Mouse (Mus musculus): ENCODE results near the gene Selenof. TPM values are rescaled to one million over a fixed set of nuclear protein-coding genes. Genes with fewer than 3 reads are reported as not detected.
A peak's percentile ranks its signal among the peaks of the same experiment; 100 is the strongest.

Selenof gene
- 100 to 1,000 TPM; 272 to 276 TPM for total RNA-seq (2021)
- long read RNA-seq, experiment 1, transcript Selenof-201 (5 exons, 1,514 nt), result major isoform, 140 of 147 reads
- long read RNA-seq, experiment 1, partial matches to known transcripts, result 5 of 147 reads
- long read RNA-seq, experiment 1, other reads (novel, unspliced or antisense), result 2 of 147 reads
- long read RNA-seq, experiment 2, transcript Selenof-201 (5 exons, 1,514 nt), result major isoform, 105 of 112 reads
- long read RNA-seq, experiment 2, partial matches to known transcripts, result 5 of 112 reads
- long read RNA-seq, experiment 2, other reads (novel, unspliced or antisense), result 2 of 112 reads

DNA sequence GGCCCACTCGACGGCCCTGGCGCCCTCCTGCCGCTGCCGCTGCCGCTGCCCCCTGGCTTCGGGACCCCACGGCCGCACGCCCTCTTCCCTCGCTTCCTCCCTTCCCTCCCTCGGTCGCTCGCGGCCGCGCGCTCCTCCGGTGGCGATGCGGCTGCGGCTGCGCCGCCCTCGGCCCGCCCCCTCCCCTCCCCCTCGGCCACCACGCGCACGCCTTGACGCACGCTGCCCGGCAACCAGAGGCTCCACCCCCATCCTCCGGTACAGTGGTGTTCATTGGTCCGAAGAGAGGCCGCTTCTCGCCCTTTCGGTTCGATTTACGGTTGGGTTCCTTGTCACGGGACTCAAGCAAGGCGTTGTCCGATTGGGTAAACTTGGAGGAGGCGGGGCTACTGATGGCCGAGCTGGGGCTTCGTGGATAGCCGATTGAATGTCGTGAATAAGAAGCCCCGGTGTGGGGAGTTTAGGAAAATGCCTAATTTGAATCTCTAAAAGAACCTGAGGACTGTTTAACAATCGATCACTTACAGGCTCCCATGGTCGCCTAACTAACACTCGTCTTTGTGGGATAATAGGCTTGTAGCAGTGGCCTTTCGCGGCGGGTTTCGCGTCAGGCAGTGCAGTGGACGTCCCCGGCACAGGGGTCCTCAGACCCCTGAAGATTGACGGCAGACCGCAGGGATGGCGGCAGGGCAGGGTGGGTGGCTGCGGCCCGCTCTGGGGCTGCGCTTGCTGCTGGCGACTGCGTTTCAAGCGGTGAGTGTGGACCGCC, at the start of gene Selenof, which contains the start of gene Hs2st1:
Gene Selenof, plus strand, starts transcription at position 258 of the 769 bp plus-strand sequence.
Gene Hs2st1, minus strand, starts transcription at position 135 of the 769 bp plus-strand sequence.
- intact Hi-C loops (cut with DNase I), result no loop called here
- peak; percentile 98 to 100 for DNase-seq (ENCODE audit: low spot score in 2 of 2)

DNA sequence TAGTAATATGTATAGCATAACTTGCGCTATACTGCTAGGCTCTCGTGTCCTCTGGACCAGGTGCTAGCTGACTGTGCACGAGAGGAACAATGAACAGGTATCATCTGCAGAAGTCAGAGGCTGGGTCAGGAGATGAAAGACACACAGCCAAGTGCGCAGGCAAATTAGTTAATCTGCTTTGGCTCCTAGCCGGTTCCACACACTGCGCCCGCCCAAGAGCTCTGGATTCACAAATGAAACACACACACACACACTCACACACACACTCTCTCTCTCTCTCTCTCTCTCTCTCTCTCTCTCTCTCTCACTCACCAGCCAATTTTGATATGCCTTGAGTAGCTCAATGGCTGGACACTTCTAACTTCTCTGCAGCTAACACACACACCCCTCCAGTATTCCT, 42.2 kb upstream of the Selenof start:
- intact Hi-C loops (cut with DNase I), result no loop called here
- DNase-seq (ENCODE audit: low spot score in 2 of 2), result no peak

DNA sequence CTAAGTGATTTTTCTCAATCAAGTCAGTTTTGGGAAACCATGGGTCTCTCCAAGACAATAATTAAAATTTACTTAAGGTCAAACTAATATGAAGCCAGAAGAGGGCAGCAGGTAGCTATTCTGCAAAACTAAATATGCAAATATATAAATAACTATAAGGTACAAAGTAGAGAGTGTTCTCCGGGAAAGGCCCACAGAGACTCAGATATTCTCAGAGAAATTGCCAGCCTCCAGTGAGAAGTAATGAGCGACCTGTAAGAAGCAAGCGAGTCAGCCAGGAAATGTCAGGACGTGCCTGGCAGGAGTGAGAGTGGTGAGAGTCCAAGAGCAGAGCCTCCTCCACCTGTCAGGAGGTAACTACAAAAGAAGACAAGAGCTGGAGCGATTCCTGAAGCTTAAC, 39.1 kb upstream of the Selenof start:
- intact Hi-C loops (cut with DNase I), result loop anchor here (5.0 kb wide), 2 partner anchors 36 to 86 kb away; no protein-coding TSS in a partner anchor
- DNase-seq (ENCODE audit: low spot score in 2 of 2), result no peak

DNA sequence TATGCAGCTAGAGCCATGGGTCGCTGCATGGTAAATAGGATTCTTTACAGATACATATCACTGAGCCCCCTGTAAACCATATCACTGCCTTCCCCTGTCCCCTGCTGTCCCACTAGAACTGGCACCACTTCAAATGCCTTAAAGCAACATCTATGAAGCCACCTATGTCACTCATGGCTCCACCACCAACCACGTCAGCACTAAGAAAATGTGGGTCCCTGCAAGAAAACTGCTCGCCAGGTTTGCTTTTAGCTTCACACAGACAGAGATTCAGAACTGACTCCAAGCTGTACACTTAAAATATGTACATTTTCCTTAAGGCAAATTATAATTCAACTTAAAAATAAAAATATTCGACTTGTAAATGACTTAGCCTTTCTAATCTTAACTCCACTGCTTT, 35.0 kb upstream of the Selenof start:
- DNase-seq (ENCODE audit: low spot score in 2 of 2), result no peak
- intact Hi-C loops (cut with DNase I), result no loop called here

DNA sequence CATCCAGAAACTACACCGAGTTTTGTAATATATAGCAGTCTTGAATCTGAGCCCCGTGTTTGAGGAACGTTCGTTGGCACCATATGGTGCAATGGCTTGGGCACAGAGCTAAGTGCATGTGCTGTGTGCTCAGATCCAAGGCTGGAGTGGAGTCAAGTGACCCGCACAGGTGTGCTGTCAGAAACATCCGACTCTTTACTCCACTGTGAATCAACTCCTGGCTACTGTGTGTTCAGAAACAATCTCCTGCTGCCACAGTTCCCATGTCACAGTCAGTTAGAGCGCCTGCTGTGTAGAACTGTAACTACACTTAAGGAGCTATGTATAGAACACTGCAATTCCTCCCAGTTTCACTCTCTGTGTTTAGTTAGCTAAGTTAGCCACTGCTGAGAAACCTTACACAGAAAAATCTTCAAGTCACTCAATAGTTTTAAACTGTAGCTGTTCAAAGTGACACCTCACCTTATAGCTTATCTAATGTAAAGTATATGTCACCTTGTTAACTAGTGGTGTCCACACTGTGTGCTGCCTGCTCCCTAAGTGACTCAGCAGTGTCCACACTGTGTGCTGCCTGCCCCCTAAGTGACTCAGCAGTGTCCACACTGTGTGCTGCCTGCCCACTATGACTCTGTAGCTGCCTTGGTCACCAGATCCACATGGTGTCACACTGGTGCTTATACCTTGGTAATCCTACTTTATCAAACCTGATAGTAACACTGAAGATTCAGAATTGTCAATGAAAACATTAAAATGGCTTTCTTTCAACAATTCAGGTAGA, 32.8 kb upstream of the Selenof start:
- intact Hi-C loops (cut with DNase I), result no loop called here
- peak; percentile 54 to 60 for DNase-seq (ENCODE audit: low spot score in 2 of 2)

DNA sequence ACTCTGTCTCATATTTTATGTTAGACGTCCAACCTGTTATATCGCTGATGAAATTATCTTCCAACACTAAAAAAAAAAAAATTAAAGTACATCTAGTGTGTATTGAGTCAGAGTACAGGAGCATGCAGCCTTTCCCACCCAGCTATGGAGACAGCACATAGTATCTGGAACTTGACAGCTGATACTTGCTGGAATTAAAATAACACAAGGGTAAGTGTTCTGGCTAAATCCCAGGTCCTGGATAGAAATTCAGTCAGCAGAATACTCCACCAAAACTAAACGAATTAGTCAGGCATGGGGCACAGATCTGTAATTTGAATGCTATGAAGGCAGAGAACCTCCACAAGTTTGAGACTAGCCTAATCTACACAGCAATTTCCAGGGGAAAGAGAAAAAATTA, 31.1 kb upstream of the Selenof start:
- no peak for DNase-seq (ENCODE audit: low spot score in 2 of 2)
- intact Hi-C loops (cut with DNase I), result no loop called here

DNA sequence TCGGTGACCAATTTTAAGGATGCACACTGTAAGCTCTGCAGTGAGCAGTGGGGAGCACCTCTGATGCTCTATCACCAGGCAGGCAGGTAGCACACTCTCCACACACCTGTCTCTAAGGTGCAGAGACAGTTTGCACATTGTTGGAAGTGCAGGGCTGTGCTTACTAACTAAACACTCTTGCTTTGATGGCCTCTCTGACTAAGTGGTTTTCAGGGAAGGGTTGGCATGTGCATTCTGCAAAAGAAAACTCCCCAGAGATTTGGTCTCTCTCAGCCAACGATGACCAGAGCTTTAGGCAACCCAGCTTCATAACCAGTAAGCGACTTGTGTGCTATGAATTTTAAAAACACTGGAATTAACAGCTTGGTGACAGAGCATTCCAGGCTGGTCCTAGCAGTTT, 29.3 kb upstream of the Selenof start:
- intact Hi-C loops (cut with DNase I), result no loop called here
- no peak for DNase-seq (ENCODE audit: low spot score in 2 of 2)

DNA sequence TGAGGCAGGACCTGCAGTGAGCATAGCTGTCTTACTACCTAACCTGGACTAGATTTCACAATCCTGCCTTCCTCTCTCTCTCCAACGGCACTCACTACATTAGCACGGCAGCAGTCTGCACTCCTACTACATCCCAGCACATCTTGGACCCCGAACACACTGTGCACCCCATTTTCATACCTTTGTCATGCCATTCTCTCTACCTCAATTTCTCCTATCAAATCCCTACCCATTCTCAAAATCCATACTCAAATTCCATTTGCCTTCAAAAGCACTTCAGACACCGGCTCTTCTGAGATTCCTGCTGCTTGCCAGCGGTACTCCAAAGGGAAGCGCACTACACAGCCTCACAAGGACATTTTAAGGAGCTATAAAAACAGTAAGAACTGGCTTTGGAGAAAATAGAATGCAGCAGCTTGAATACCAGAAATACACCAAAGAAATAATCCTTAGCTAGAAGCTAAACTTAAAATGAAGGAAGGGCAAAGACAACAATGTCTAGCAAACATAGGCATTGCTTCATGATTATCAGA, 28.1 kb upstream of the Selenof start:
- peak in 1 of 2 experiments; percentile 36 for DNase-seq (ENCODE audit: low spot score in 2 of 2)
- intact Hi-C loops (cut with DNase I), result no loop called here

DNA sequence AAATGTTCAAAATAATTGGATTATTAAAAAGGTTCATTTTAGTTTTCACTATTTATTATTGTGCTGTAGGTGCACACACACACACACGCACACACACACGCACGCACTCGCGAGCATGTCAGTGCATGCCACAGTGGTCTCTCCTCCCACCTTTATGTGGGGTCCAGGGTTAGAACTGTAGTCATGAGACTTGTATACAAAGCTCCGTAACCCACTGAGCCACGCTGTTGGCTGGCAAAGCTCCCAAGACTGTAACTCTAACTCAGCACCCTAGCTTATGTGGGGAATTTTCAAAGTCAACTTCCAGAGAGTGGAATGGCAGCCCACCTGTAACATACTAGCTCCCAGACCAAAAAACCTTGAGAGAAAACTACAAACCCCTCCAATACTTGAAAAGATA, 25.0 kb upstream of the Selenof start:
- no peak for DNase-seq (ENCODE audit: low spot score in 2 of 2)
- intact Hi-C loops (cut with DNase I), result no loop called here

DNA sequence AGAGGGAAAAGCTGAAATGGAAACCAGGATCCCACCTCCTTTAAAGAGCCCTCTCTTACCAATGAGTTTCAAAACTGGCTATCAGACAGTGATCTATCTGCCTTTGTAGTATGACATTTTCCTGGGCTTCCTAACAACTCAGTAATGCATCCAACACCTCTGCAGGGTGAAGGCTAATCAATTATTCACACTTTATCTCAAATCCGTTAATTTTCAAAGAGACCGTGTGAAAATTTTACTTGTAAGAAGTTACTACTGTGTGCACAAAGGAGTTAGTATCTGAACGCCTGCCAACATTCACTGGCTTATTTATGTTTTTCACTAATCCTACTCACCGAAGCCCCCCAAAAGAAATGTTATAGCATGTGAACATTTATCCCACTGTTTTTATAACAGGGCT, 24.3 kb upstream of the Selenof start:
- intact Hi-C loops (cut with DNase I), result no loop called here
- no peak for DNase-seq (ENCODE audit: low spot score in 2 of 2)

DNA sequence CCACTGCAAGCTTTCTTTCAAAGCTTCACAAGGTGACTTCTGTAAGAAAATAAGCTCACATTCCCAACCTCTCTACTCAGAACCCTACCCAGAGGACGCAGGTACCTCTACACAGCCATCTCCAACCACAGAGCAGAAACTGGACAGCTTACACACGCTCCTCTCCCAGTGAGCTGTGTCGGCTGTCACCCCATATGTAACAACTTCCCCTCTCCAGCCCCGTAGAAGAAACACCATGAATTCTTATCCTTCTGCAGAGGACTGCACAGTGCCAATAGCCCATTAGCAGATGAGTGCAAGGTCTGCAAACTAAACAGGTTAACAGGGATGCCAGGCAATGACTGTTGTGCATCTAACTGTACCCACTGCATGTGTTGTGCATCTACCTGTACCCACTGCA, 23.6 kb upstream of the Selenof start:
- intact Hi-C loops (cut with DNase I), result no loop called here
- DNase-seq (ENCODE audit: low spot score in 2 of 2), result no peak

DNA sequence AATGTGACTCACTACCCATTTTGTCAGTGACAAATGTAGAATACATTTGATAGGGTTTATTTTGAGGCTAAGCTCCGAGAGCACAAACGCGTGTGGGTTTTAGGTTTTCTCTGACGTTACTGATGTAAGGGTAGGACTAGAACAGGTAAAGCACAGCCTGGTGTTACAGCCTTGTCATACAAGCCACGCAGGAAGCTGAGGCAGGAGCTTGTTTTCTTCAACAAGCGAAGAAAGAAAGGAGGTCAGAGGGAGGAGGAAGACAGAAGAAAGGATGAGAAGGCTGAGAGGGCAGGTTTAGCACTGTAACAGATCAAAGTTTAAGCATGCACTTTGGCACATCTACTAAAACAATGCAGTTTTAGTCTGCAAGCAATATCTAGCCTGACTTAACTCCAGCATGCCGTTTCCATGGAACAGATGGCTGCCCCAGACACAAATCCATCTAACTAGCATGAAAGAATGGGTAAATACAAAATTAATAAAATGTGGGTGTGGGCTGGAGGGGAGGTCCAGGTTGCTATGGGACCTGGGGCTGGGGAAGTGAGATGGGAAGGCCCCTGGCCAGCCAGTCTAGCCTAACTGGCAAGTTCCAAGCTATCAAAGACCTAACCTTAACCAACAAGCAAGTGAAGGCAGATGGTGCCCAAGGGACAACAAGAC, 21.8 kb upstream of the Selenof start:
- intact Hi-C loops (cut with DNase I), result no loop called here

DNA sequence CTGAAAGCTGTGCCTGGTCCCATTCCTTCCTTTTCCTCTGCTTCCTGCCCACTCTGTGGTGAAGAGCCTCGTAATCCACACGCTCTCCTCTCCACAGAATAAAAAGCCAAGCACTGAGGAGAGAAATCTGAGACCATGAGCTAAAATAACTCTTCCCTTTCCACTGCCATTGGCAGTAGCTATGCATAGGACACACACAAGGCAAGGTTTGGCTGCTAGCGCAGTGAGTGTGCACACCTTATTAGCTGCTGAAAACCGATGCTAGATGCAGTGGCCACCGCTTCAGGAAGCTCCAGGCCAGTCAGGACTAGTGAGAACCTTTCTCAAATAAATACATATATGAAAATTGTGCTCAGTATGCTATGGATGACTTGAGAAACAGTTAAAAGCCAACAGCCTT, 20.1 kb upstream of the Selenof start:
- no peak for DNase-seq (ENCODE audit: low spot score in 2 of 2)
- intact Hi-C loops (cut with DNase I), result no loop called here

More for the DNA sequence above, 21.8 kb upstream of the Selenof start:
- no peak for DNase-seq (ENCODE audit: low spot score in 2 of 2)

DNA sequence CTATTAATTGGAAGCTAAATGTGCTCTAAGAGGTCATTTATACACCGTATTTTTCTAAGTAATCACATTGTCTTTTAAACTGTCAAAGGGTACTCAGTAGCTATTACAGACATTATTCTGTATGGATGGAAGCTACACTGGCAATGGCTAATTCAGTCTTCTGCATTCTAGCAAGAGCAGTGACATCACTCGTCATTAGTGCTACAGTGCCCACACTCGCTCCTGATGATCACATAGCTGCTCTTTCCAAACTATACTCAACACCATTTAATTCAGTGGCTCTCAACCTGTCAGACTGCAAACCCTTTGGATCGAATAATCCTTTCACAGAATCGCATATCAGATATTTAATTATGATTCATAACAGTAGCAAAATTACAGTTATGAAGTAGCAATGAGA, 19.4 kb upstream of the Selenof start:
- intact Hi-C loops (cut with DNase I), result no loop called here
- no peak for DNase-seq (ENCODE audit: low spot score in 2 of 2)

DNA sequence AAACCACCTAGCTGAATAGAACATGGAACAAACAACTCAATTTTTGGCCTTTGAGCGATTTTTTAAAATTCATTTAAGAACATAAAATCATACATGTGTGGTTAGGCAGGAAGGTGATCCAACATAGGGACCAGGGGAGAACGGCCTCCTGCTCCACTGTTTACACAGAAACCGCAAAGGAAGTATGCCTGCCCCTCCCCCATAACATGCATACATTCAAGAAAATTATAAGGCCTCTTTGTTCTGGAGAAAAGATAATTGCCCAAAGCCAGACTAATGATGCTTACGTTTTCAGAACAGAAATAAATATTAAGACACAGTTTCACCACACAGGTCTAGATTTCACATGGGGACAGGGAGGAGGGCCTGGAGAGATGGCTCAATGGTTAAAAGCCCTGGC, 18.7 kb upstream of the Selenof start:
- intact Hi-C loops (cut with DNase I), result no loop called here
- DNase-seq (ENCODE audit: low spot score in 2 of 2), result no peak

DNA sequence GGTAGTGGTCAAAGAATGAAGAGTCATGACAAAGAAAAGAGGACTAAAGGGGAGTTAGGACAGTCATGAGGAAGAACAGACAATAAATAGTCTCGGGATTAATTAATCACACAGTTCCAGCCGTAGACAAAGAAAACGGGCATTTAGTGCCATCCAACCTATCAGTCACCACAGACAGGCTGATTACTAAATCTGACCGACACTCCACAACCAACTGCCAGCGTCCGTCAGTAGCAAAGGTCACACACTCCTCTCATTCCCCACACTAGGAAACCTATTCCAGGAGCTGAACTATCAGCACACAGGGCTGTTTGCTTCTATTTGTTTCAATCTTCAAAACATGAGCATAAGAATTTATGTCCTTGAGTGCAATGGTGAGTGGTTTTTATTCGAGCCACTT, 16.2 kb upstream of the Selenof start:
- intact Hi-C loops (cut with DNase I), result no loop called here
- DNase-seq (ENCODE audit: low spot score in 2 of 2), result no peak

DNA sequence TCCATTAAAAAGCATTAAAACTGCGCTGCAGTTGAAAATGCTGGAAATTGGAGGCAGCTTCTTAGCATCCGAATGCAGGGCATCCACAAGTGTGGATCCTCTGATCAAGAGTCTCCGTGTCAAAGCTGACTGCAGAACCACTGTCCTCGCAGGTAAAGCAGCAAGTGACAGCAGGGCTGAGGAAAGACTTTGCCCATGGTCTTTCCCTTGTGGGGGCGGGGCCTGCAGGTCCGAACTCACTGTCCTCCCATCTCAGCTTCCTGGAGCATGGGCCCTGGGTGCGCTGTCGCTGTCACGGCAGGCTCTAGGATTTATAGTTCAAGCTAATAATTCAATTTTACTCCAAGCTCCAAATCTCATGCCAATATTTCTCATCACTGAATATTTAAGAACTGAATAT, 15.6 kb upstream of the Selenof start:
- no peak for DNase-seq (ENCODE audit: low spot score in 2 of 2)
- intact Hi-C loops (cut with DNase I), result no loop called here

DNA sequence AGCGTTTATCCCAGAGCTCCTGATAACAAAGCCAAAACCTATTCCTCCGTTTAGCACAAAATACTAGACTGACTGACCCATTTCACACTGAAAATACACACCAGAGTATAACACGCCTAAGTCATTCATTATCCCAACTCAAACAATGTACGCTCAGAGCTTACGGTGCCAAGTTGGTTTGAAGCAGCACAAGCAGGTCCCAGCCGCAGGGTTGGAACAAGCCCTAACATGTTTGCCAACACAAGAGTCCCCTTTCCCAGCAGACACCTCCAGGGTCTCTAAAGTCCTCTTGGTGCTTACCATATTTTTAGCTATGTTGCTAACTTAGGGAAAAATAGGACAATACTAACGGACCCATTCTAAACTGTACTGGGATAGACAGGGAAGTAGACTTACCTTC, 15.0 kb upstream of the Selenof start:
- DNase-seq (ENCODE audit: low spot score in 2 of 2), result no peak
- intact Hi-C loops (cut with DNase I), result no loop called here

DNA sequence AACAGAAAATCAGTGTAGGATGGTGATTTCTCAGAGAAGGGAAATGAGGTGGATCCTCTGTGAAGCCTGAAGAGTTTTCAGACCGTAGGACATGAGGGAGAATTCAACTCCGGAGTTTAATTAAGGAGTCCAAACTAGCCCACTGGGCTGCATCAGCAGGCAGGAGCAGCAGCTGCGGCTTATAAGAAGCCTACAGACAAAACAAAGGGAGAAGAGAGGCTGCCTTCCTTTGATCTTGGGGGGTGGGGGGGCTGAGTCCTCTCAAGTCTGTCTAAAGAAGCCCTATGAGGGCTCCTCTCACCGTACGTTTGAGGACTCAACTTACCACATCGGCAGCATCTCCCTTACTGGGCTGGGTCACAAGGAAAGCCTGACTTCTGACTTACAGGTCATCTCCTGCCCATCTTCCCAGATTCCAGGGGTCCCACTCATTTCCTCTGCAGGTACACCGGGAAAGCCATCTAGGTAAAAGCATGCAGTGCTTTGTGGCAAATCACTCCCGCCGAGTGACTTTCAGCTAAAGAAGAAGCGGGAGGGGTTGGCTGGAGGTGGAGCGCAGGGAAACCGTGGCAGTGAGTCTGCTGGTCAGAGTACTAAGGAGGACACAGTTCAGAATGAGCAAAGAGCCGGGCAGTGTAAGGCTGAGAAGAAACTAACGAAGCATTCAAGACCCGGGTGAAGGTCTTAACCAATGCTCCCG, 13.3 kb upstream of the Selenof start:
- intact Hi-C loops (cut with DNase I), result no loop called here
- no peak for DNase-seq (ENCODE audit: low spot score in 2 of 2)

Measured in left cerebral cortex, postnatal 14 days (tissue).